In genomic region chr12:108546508-108547153, GRCm38 (mm10) we compare ENCODE assay signal across 10 mouse cellular contexts. TPM values are rescaled to one million over a fixed set of nuclear protein-coding genes. Genes with fewer than 3 reads are reported as not detected.
DNase-seq lines count a peak whose midpoint lies in the region; ATAC-seq and TF ChIP-seq lines count a peak whose summit lies in the region.
"Had no signal": no experiment of that assay in that cellular context is flagged by ENCODE, and none has a peak within 500 bp of the region (broad histone marks: within the 10 kb centered on the region; RNA-seq: fewer than 3 reads in every experiment).

No protein-coding gene starts in this region.

- 5% methylated on average over 10 of the region's 10 CpGs for WGBS in lung, embryonic 14.5 days
- WGBS in lung, adult 2 months, result 18% methylated on average over 10 of the region's 10 CpGs
- 25% methylated on average over 10 of the region's 10 CpGs for WGBS in embryonic facial prominence, embryonic 10.5 days
- 12% methylated on average over 10 of the region's 10 CpGs for WGBS in hindbrain, embryonic 14.5 days
- WGBS in neural tube, embryonic 13.5 days, result 9% methylated on average over 10 of the region's 10 CpGs

- H3K4me3 ChIP-seq in lung, embryonic 14.5 days (ENCODE audit: low read depth, low read length), result no peak overlapping the region
- no peak overlapping the region for H3K4me3 ChIP-seq in lung, adult 2 months (replicated peaks; ENCODE audit: extremely low read depth, low read depth, low read length)
- peak overlapping the region; percentile 8; the same call in 1 of the 2 replicates for H3K4me3 ChIP-seq in embryonic facial prominence, embryonic 10.5 days
- no peak overlapping the region for H3K4me3 ChIP-seq in hindbrain, embryonic 14.5 days (replicated peaks; ENCODE audit: low read length)
- H3K4me3 ChIP-seq in neural tube, embryonic 13.5 days, result no peak overlapping the region
- H3K4me3 ChIP-seq: embryonic facial prominence, embryonic 13.5 days; liver, embryonic 13.5 days had no signal

- H3K4me1 ChIP-seq in lung, embryonic 14.5 days (ENCODE audit: insufficient read depth), result peaks cover 2% of the 10 kb centered on the region; the same call in 1 of the 2 replicates
- H3K4me1 ChIP-seq in lung, adult 2 months (ENCODE audit: control insufficient read depth, insufficient read depth, low read length), result no peaks in the 10 kb centered on the region
- peaks cover 41% of the 10 kb centered on the region for H3K4me1 ChIP-seq in embryonic facial prominence, embryonic 10.5 days
- H3K4me1 ChIP-seq in hindbrain, embryonic 14.5 days (replicated peaks; ENCODE audit: control insufficient read depth, insufficient read depth, low read length), result no peaks in the 10 kb centered on the region
- H3K4me1 ChIP-seq in neural tube, embryonic 13.5 days (replicated peaks), result peaks cover 19% of the 10 kb centered on the region
- H3K4me1 ChIP-seq: liver, embryonic 13.5 days had no signal

- no peak overlapping the region for H3K9ac ChIP-seq in lung, embryonic 14.5 days
- H3K9ac ChIP-seq in hindbrain, embryonic 14.5 days, result no peak overlapping the region
- H3K9ac ChIP-seq in neural tube, embryonic 13.5 days, result no peak overlapping the region
- H3K9ac ChIP-seq: embryonic facial prominence, embryonic 13.5 days; liver, embryonic 13.5 days had no signal

- TF ChIP-seq CTCF in lung, embryonic 14.5 days (IDR thresholded peaks at IDR 0.05; ENCODE audit: low read depth), result no peak
- no peak for TF ChIP-seq CTCF in lung, adult 2 months (IDR thresholded peaks at IDR 0.05; ENCODE audit: insufficient read depth, low read length)

- no peak for TF ChIP-seq POLR2A in lung, adult 2 months (IDR thresholded peaks at IDR 0.05; ENCODE audit: borderline replicate concordance, extremely low read depth, low read depth, low read length)

- H3K4me2 ChIP-seq in lung, embryonic 14.5 days, result peak overlapping the region; percentile 33
- no peak overlapping the region for H3K4me2 ChIP-seq in hindbrain, embryonic 14.5 days (replicated peaks)
- H3K4me2 ChIP-seq in neural tube, embryonic 13.5 days, result no peak overlapping the region
- H3K4me2 ChIP-seq: embryonic facial prominence, embryonic 13.5 days; liver, embryonic 13.5 days had no signal

- H3K27ac ChIP-seq in lung, embryonic 14.5 days (ENCODE audit: low read depth), result peak overlapping the region; percentile 80
- H3K27ac ChIP-seq in embryonic facial prominence, embryonic 10.5 days (replicated peaks), result peak overlapping the region; percentile 61
- H3K27ac ChIP-seq in hindbrain, embryonic 14.5 days, result no peak overlapping the region
- H3K27ac ChIP-seq in neural tube, embryonic 13.5 days (replicated peaks), result peak overlapping the region; percentile 38
- H3K27ac ChIP-seq: embryonic facial prominence, embryonic 13.5 days; liver, embryonic 13.5 days had no signal

- H3K27me3 ChIP-seq in lung, embryonic 14.5 days (ENCODE audit: insufficient read depth, low read length), result no peaks in the 10 kb centered on the region
- H3K27me3 ChIP-seq in embryonic facial prominence, embryonic 10.5 days (replicated peaks; ENCODE audit: low read depth, poor library complexity, severe bottlenecking), result no peaks in the 10 kb centered on the region
- H3K27me3 ChIP-seq in hindbrain, embryonic 14.5 days (ENCODE audit: control insufficient read depth, insufficient read depth, low read length), result no peaks in the 10 kb centered on the region
- H3K27me3 ChIP-seq in neural tube, embryonic 13.5 days, result no peaks in the 10 kb centered on the region
- H3K27me3 ChIP-seq: embryonic facial prominence, embryonic 13.5 days had no signal

- ATAC-seq in lung, embryonic 14.5 days (ENCODE audit: insufficient read depth), result peak; percentile 85
- peak; percentile 35; the same call in 1 of the 2 replicates for ATAC-seq in hindbrain, embryonic 14.5 days (ENCODE audit: low FRiP score)
- 0 out of 2 replicates have a peak, but pooled peaks have one; percentile 42 for ATAC-seq in neural tube, embryonic 13.5 days (ENCODE audit: low read depth)

- no peaks in the 10 kb centered on the region for H3K9me3 ChIP-seq in lung, embryonic 14.5 days (ENCODE audit: low read depth, low read length)
- peaks cover 10% of the 10 kb centered on the region for H3K9me3 ChIP-seq in embryonic facial prominence, embryonic 10.5 days
- no peaks in the 10 kb centered on the region for H3K9me3 ChIP-seq in hindbrain, embryonic 14.5 days (ENCODE audit: control insufficient read depth, low read length)
- no peaks in the 10 kb centered on the region for H3K9me3 ChIP-seq in neural tube, embryonic 13.5 days
- H3K9me3 ChIP-seq: liver, embryonic 13.5 days had no signal

- H3K36me3 ChIP-seq in lung, embryonic 14.5 days (ENCODE audit: insufficient read depth), result no peaks in the 10 kb centered on the region
- H3K36me3 ChIP-seq in embryonic facial prominence, embryonic 10.5 days (replicated peaks), result no peaks in the 10 kb centered on the region; the same call in 1 of the 2 replicates
- H3K36me3 ChIP-seq in hindbrain, embryonic 14.5 days (replicated peaks; ENCODE audit: control insufficient read depth, insufficient read depth), result no peaks in the 10 kb centered on the region
- no peaks in the 10 kb centered on the region for H3K36me3 ChIP-seq in neural tube, embryonic 13.5 days
- H3K36me3 ChIP-seq: embryonic facial prominence, embryonic 13.5 days; liver, embryonic 13.5 days had no signal

- peak; percentile 75 for DNase-seq in lung, embryonic 14.5 days
- no peak for DNase-seq in lung, adult 2 months
- peak; percentile 52 for DNase-seq in embryonic facial prominence, embryonic 10.5 days (ENCODE audit: low spot score)
- no peak for DNase-seq in hindbrain, embryonic 14.5 days (ENCODE audit: low spot score)
- no peak for DNase-seq in layer of hippocampus, postnatal 36 days
- no peak for DNase-seq in left cerebral cortex, adult 9 months (ENCODE audit: low spot score in 2 of 2)
- DNase-seq in spleen, postnatal 36 days (ENCODE audit: low spot score in 2 of 2), result no peak
- DNase-seq: liver, embryonic 13.5 days had no signal

RNA-seq across cellular contexts. Expression of gene Evl, which starts 7.9 kb away (rescaled TPM):
- 79.2 and 88.7 TPM in 2 replicates for polyA plus RNA-seq in lung, embryonic 14.5 days (2014; fragmentation: Nextera tagmentation; extraction: Ambion mirVana)
- polyA plus RNA-seq in lung, adult 2 months (2012; rRNA removed), result 51.2 and 65.6 TPM in 2 replicates
- 58.3 and 60.2 TPM in 2 replicates for polyA plus RNA-seq in embryonic facial prominence, embryonic 10.5 days (2016; fragmentation: Nextera tagmentation; extraction: Ambion mirVana)
- polyA plus RNA-seq in hindbrain, embryonic 14.5 days (2014; fragmentation: Nextera tagmentation; extraction: Ambion mirVana), result 243 and 270 TPM in 2 replicates
- 188 and 208 TPM in 2 replicates for polyA plus RNA-seq in neural tube, embryonic 13.5 days (2015; fragmentation: Nextera tagmentation; extraction: Ambion mirVana)
- 100 to 1,000 TPM; 191 TPM for total RNA-seq in layer of hippocampus, postnatal 36 days (2021)

Comparison
In these comparisons a context has a peak if more than half of its experiments do, and no peak if none do; other contexts are left out.
1. DNase-seq: peak in lung, embryonic 14.5 days (single experiment) and embryonic facial prominence, embryonic 10.5 days (single experiment); none in lung, adult 2 months (single experiment), hindbrain, embryonic 14.5 days (single experiment), layer of hippocampus, postnatal 36 days (0 of 2), left cerebral cortex, adult 9 months (0 of 2) and spleen, postnatal 36 days (0 of 2).
2. ATAC-seq: peak in every context shown above with its lines; median percentile 85 in lung, embryonic 14.5 days; 42 in neural tube, embryonic 13.5 days; 35 in hindbrain, embryonic 14.5 days.